In the genomic region with DNA sequence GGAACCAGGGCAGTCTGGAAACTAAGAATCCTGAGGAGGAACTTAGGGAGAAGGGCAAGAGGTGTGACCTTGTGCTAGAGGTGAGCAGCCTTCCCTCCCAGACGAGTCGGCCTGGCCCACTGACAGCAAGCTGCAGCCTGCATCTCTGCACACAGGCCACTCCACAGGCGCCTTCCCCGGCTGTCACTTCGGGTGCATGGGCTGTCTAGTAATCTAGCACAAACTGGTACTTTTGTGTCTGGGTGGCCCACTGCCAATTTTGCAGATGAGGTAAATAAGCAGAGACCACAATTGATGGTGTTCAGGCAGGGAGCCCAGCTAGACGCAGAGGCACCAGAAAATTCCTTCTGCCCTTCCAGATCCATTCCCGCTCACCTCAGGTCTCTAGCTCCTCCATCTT, we compare ENCODE assay signal across 8 mouse cellular contexts. TPM values are rescaled to one million over a fixed set of nuclear protein-coding genes. Genes with fewer than 3 reads are reported as not detected.
DNase-seq lines count a peak whose midpoint lies in the region; ATAC-seq and TF ChIP-seq lines count a peak whose summit lies in the region.

No protein-coding gene starts in this region.

- H3K9me3 ChIP-seq in lung, postnatal 0 days (ENCODE audit: low read length): no peaks in the 10 kb centered on the region

- H3K4me2 ChIP-seq in lung, postnatal 0 days (replicated peaks; ENCODE audit: low read depth, low read length): no peak overlapping the region

- H3K36me3 ChIP-seq in lung, postnatal 0 days (ENCODE audit: insufficient read depth, low read length): no peaks in the 10 kb centered on the region

- DNase-seq in cerebellum, adult 11-12 months: peak; percentile 31
- DNase-seq in lung, postnatal 0 days (ENCODE audit: low spot score): peak; percentile 15
- DNase-seq in lung, postnatal 14 days: no peak
- peak; percentile 82 for DNase-seq in layer of hippocampus, adult 11-12 months (ENCODE audit: low spot score)
- DNase-seq in mesoderm, embryonic 11.5 days (ENCODE audit: low read depth, low spot score): peak; percentile 40
- DNase-seq in adrenal gland, adult 2 months: no peak
- no peak for DNase-seq in adrenal gland, postnatal 14 days

- H3K9ac ChIP-seq in lung, postnatal 0 days (replicated peaks; ENCODE audit: low read depth): no peak overlapping the region

- no peak for TF ChIP-seq EP300 in lung, postnatal 0 days (IDR thresholded peaks at IDR 0.05)

- TF ChIP-seq CTCF in lung, postnatal 0 days (IDR thresholded peaks at IDR 0.05): no peak

- no peak overlapping the region for H3K4me3 ChIP-seq in lung, postnatal 0 days (ENCODE audit: low read depth, low read length)

- WGBS in lung, postnatal 0 days: 39% methylated on average over 7 of the region's 7 CpGs

- H3K27me3 ChIP-seq in lung, postnatal 0 days (replicated peaks; ENCODE audit: insufficient read depth, low read length): no peaks in the 10 kb centered on the region

- no peak for ATAC-seq in cerebellum, adult (ENCODE audit: insufficient number of reproducible peaks, low FRiP score, low TSS enrichment)
- ATAC-seq in lung, postnatal 0 days: peak; percentile 22; the same call in 1 of the 2 replicates

- H3K27ac ChIP-seq in lung, postnatal 0 days (ENCODE audit: low read length): no peak overlapping the region

- H3K4me1 ChIP-seq in lung, postnatal 0 days (ENCODE audit: insufficient read depth, low read depth, low read length): peaks cover 5% of the 10 kb centered on the region; the same call in 1 of the 2 replicates

RNA-seq across cellular contexts. Expression of a gene that starts 37.9 kb away (rescaled TPM):
- 22.7 and 28.9 TPM in 2 replicates for polyA plus RNA-seq in lung, postnatal 0 days (2015; fragmentation: Nextera tagmentation; extraction: Ambion mirVana)
- total RNA-seq in adrenal gland, adult 2 months (2021): 10 to 100 TPM; 47.0 to 55.4 TPM
- 145 and 155 TPM in 2 replicates for polyA plus RNA-seq in adrenal gland, adult 2 months (2012; rRNA removed)
- 42.6 and 53.7 TPM in 2 replicates for total RNA-seq in adrenal gland, postnatal 14 days (2021)

RNA-seq across cellular contexts. Expression of a gene that starts 43.4 kb away (rescaled TPM):
- 215 and 250 TPM in 2 replicates for polyA plus RNA-seq in lung, postnatal 0 days (2015; fragmentation: Nextera tagmentation; extraction: Ambion mirVana)
- total RNA-seq in adrenal gland, adult 2 months (2021): 10 to 100 TPM; 21.4 to 29.3 TPM
- polyA plus RNA-seq in adrenal gland, adult 2 months (2012; rRNA removed): 14.6 and 19.2 TPM in 2 replicates
- 23.7 and 28.6 TPM in 2 replicates for total RNA-seq in adrenal gland, postnatal 14 days (2021)

Comparison
In these comparisons a context has a peak if more than half of its experiments do, and no peak if none do; other contexts are left out.
1. DNase-seq: peak in cerebellum, adult 11-12 months (single experiment), lung, postnatal 0 days (single experiment), layer of hippocampus, adult 11-12 months (single experiment) and mesoderm, embryonic 11.5 days (single experiment); none in lung, postnatal 14 days (single experiment), adrenal gland, adult 2 months (single experiment) and adrenal gland, postnatal 14 days (single experiment).